Mouse (Mus musculus): ENCODE measurements around the gene Ifrd1. TPM values are rescaled to one million over a fixed set of nuclear protein-coding genes. Genes with fewer than 3 reads are reported as not detected.
A peak's percentile ranks its signal among the peaks of the same experiment; 100 is the strongest.
"Not testable (repeated sequence)": the region's sequence is repeated elsewhere in the genome, so short reads cannot be mapped to it uniquely, and the experiment has no call there.

Ifrd1 gene
- polyA plus RNA-seq, 1 experiment from 2014 or later, result 156 TPM

- Histone ChIP-seq H3K4me2 (ENCODE audit: low read length) (no peak overlapping the region), H3K4me1 (ENCODE audit: control insufficient read depth, insufficient read depth, low read depth, low read length) (no peaks in the 10 kb centered on the region), H3K36me3 (ENCODE audit: control insufficient read depth, insufficient read depth, low read length) (peaks cover 7% of the 10 kb centered on the region; the same call in 1 of the 2 replicates), H3K27ac (ENCODE audit: low read depth, low read length) (no peak overlapping the region), H3K27me3 (replicated peaks; ENCODE audit: control insufficient read depth, insufficient read depth, low read length) (no peaks in the 10 kb centered on the region), H3K9ac (ENCODE audit: low read depth, low read length) (no peak overlapping the region), H3K9me3 (ENCODE audit: control insufficient read depth, low read length) (no peaks in the 10 kb centered on the region), H3K4me3 (ENCODE audit: low read length) (no peak overlapping the region)
- 92% methylated on average over 5 of the region's 5 CpGs for WGBS
- no peak for ATAC-seq
These were observed 50.3 kb downstream of the Ifrd1 start for GRCm38 (mm10) chr12:40198019-40198418.

GRCm38 (mm10) chr12:40197511-40197910, 50.8 kb downstream of the Ifrd1 start:
- Histone ChIP-seq H3K4me2 (ENCODE audit: low read length) (no peak overlapping the region), H3K9me3 (ENCODE audit: control insufficient read depth, low read length) (no peaks in the 10 kb centered on the region), H3K9ac (ENCODE audit: low read depth, low read length) (no peak overlapping the region), H3K27me3 (replicated peaks; ENCODE audit: control insufficient read depth, insufficient read depth, low read length) (no peaks in the 10 kb centered on the region), H3K4me3 (ENCODE audit: low read length) (no peak overlapping the region), H3K4me1 (ENCODE audit: control insufficient read depth, insufficient read depth, low read depth, low read length) (no peaks in the 10 kb centered on the region), H3K27ac (ENCODE audit: low read depth, low read length) (no peak overlapping the region), H3K36me3 (ENCODE audit: control insufficient read depth, insufficient read depth, low read length) (peaks cover 3% of the 10 kb centered on the region; the same call in 1 of the 2 replicates)
- ATAC-seq, result no peak

GRCm38 (mm10) chr12:40185474-40185873, 62.8 kb downstream of the Ifrd1 start:
- WGBS, result 94% methylated on average over 3 of the region's 3 CpGs
- Histone ChIP-seq H3K4me3 (ENCODE audit: low read length) (no peak overlapping the region), H3K27me3 (replicated peaks; ENCODE audit: control insufficient read depth, insufficient read depth, low read length) (no peaks in the 10 kb centered on the region), H3K9ac (ENCODE audit: low read depth, low read length) (no peak overlapping the region), H3K4me1 (ENCODE audit: control insufficient read depth, insufficient read depth, low read depth, low read length) (no peaks in the 10 kb centered on the region), H3K36me3 (ENCODE audit: control insufficient read depth, insufficient read depth, low read length) (no peaks in the 10 kb centered on the region), H3K27ac (ENCODE audit: low read depth, low read length) (no peak overlapping the region), H3K4me2 (ENCODE audit: low read length) (no peak overlapping the region), H3K9me3 (ENCODE audit: control insufficient read depth, low read length) (peaks cover 7% of the 10 kb centered on the region)
- ATAC-seq, result no peak

GRCm38 (mm10) chr12:40177089-40177488, 71.2 kb downstream of the Ifrd1 start:
- Histone ChIP-seq H3K27ac (ENCODE audit: low read depth, low read length) (no peak overlapping the region), H3K27me3 (replicated peaks; ENCODE audit: control insufficient read depth, insufficient read depth, low read length) (no peaks in the 10 kb centered on the region), H3K4me3 (ENCODE audit: low read length) (no peak overlapping the region), H3K4me2 (ENCODE audit: low read length) (no peak overlapping the region), H3K9me3 (ENCODE audit: control insufficient read depth, low read length) (peaks cover 2% of the 10 kb centered on the region; the same call in 1 of the 2 replicates), H3K9ac (ENCODE audit: low read depth, low read length) (no peak overlapping the region), H3K4me1 (ENCODE audit: control insufficient read depth, insufficient read depth, low read depth, low read length) (no peaks in the 10 kb centered on the region), H3K36me3 (ENCODE audit: control insufficient read depth, insufficient read depth, low read length) (no peaks in the 10 kb centered on the region)
- 68% methylated on average over 6 of the region's 6 CpGs for WGBS
- no peak for ATAC-seq

- no peak for ATAC-seq
- H3K4me2 ChIP-seq (ENCODE audit: low read length), result no peak overlapping the region
- no peaks in the 10 kb centered on the region for H3K4me1 ChIP-seq (ENCODE audit: control insufficient read depth, insufficient read depth, low read depth, low read length)
- no peaks in the 10 kb centered on the region for H3K36me3 ChIP-seq (ENCODE audit: control insufficient read depth, insufficient read depth, low read length)
- no peak overlapping the region for H3K4me3 ChIP-seq (ENCODE audit: low read length)
- no peak overlapping the region for H3K9ac ChIP-seq (ENCODE audit: low read depth, low read length)
- no peaks in the 10 kb centered on the region for H3K27me3 ChIP-seq (replicated peaks; ENCODE audit: control insufficient read depth, insufficient read depth, low read length)
- peaks cover 2% of the 10 kb centered on the region; the same call in 1 of the 2 replicates for H3K9me3 ChIP-seq (ENCODE audit: control insufficient read depth, low read length)
- H3K27ac ChIP-seq (ENCODE audit: low read depth, low read length), result no peak overlapping the region
- WGBS, result 89% methylated on average over 2 of the region's 2 CpGs
These were observed 72.1 kb downstream of the Ifrd1 start for GRCm38 (mm10) chr12:40176158-40176557.

GRCm38 (mm10) chr12:40175171-40175570, 73.1 kb downstream of the Ifrd1 start:
- H3K36me3 ChIP-seq (ENCODE audit: control insufficient read depth, insufficient read depth, low read length); H3K4me1 ChIP-seq (ENCODE audit: control insufficient read depth, insufficient read depth, low read depth, low read length); H3K4me2 ChIP-seq (ENCODE audit: low read length); ATAC-seq; H3K9ac ChIP-seq (ENCODE audit: low read depth, low read length); H3K4me3 ChIP-seq (ENCODE audit: low read length); H3K9me3 ChIP-seq (ENCODE audit: control insufficient read depth, low read length); H3K27ac ChIP-seq (ENCODE audit: low read depth, low read length); H3K27me3 ChIP-seq (replicated peaks; ENCODE audit: control insufficient read depth, insufficient read depth, low read length): not testable (repeated sequence)
- 56% methylated on average over 1 of the region's 1 CpGs for WGBS

- ATAC-seq, result no peak
- Histone ChIP-seq H3K9ac (ENCODE audit: low read depth, low read length) (no peak overlapping the region), H3K36me3 (ENCODE audit: control insufficient read depth, insufficient read depth, low read length) (no peaks in the 10 kb centered on the region), H3K9me3 (ENCODE audit: control insufficient read depth, low read length) (no peaks in the 10 kb centered on the region), H3K4me3 (ENCODE audit: low read length) (no peak overlapping the region), H3K4me1 (ENCODE audit: control insufficient read depth, insufficient read depth, low read depth, low read length) (no peaks in the 10 kb centered on the region), H3K27ac (ENCODE audit: low read depth, low read length) (no peak overlapping the region), H3K27me3 (replicated peaks; ENCODE audit: control insufficient read depth, insufficient read depth, low read length) (no peaks in the 10 kb centered on the region), H3K4me2 (ENCODE audit: low read length) (no peak overlapping the region)
- 91% methylated on average over 2 of the region's 2 CpGs for WGBS
These were observed 76.7 kb downstream of the Ifrd1 start for GRCm38 (mm10) chr12:40171637-40172036.

- H3K9ac ChIP-seq (ENCODE audit: low read depth, low read length), result no peak overlapping the region
- H3K4me1 ChIP-seq (ENCODE audit: control insufficient read depth, insufficient read depth, low read depth, low read length), result no peaks in the 10 kb centered on the region
- no peaks in the 10 kb centered on the region for H3K9me3 ChIP-seq (ENCODE audit: control insufficient read depth, low read length)
- no peaks in the 10 kb centered on the region for H3K27me3 ChIP-seq (replicated peaks; ENCODE audit: control insufficient read depth, insufficient read depth, low read length)
- H3K4me3 ChIP-seq (ENCODE audit: low read length), result no peak overlapping the region
- 100% methylated on average over 1 of the region's 1 CpGs for whole genome bisulfite sequencing
- H3K27ac ChIP-seq (ENCODE audit: low read depth, low read length), result no peak overlapping the region
- H3K36me3 ChIP-seq (ENCODE audit: control insufficient read depth, insufficient read depth, low read length), result no peaks in the 10 kb centered on the region
- no peak overlapping the region for H3K4me2 ChIP-seq (ENCODE audit: low read length)
- no peak for ATAC-seq
These were observed 78.6 kb downstream of the Ifrd1 start for GRCm38 (mm10) chr12:40169675-40170074.

GRCm38 (mm10) chr12:40164621-40165020, 83.7 kb downstream of the Ifrd1 start:
- H3K4me3 ChIP-seq (ENCODE audit: low read length), result no peak overlapping the region
- H3K9ac ChIP-seq (ENCODE audit: low read depth, low read length), result no peak overlapping the region
- no peak overlapping the region for H3K27ac ChIP-seq (ENCODE audit: low read depth, low read length)
- WGBS, result 5% methylated on average over 2 of the region's 2 CpGs
- no peaks in the 10 kb centered on the region for H3K4me1 ChIP-seq (ENCODE audit: control insufficient read depth, insufficient read depth, low read depth, low read length)
- no peaks in the 10 kb centered on the region for H3K9me3 ChIP-seq (ENCODE audit: control insufficient read depth, low read length)
- no peaks in the 10 kb centered on the region for H3K36me3 ChIP-seq (ENCODE audit: control insufficient read depth, insufficient read depth, low read length)
- ATAC-seq, result peak; percentile 72
- H3K4me2 ChIP-seq (ENCODE audit: low read length), result no peak overlapping the region
- H3K27me3 ChIP-seq (replicated peaks; ENCODE audit: control insufficient read depth, insufficient read depth, low read length), result no peaks in the 10 kb centered on the region

GRCm38 (mm10) chr12:40160777-40161176, 87.5 kb downstream of the Ifrd1 start:
- 81% methylated on average over 2 of the region's 2 CpGs for WGBS
- no peak for ATAC-seq
- H3K36me3 ChIP-seq (ENCODE audit: control insufficient read depth, insufficient read depth, low read length), result no peaks in the 10 kb centered on the region

More at GRCm38 (mm10) chr12:40160777-40161176, 87.5 kb downstream of the Ifrd1 start:
- H3K9ac ChIP-seq (ENCODE audit: low read depth, low read length), result no peak overlapping the region
- H3K4me1 ChIP-seq (ENCODE audit: control insufficient read depth, insufficient read depth, low read depth, low read length), result no peaks in the 10 kb centered on the region
- no peak overlapping the region for H3K4me3 ChIP-seq (ENCODE audit: low read length)
- no peak overlapping the region for H3K4me2 ChIP-seq (ENCODE audit: low read length)
- H3K27me3 ChIP-seq (replicated peaks; ENCODE audit: control insufficient read depth, insufficient read depth, low read length), result no peaks in the 10 kb centered on the region
- H3K27ac ChIP-seq (ENCODE audit: low read depth, low read length), result no peak overlapping the region
- no peaks in the 10 kb centered on the region for H3K9me3 ChIP-seq (ENCODE audit: control insufficient read depth, low read length)
